Mouse (Mus musculus): ENCODE measurements around the gene Zdhhc14.
"Not testable (repeated sequence)": the region's sequence is repeated elsewhere in the genome, so short reads cannot be mapped to it uniquely, and the experiment has no call there.

Gene Zdhhc14

GRCm38 (mm10) chr17:5607352-5607751 is 115.0 kb downstream of the Zdhhc14 start:
- peak; percentile 43 for DNase-seq (ENCODE audit: low spot score)

DNA sequence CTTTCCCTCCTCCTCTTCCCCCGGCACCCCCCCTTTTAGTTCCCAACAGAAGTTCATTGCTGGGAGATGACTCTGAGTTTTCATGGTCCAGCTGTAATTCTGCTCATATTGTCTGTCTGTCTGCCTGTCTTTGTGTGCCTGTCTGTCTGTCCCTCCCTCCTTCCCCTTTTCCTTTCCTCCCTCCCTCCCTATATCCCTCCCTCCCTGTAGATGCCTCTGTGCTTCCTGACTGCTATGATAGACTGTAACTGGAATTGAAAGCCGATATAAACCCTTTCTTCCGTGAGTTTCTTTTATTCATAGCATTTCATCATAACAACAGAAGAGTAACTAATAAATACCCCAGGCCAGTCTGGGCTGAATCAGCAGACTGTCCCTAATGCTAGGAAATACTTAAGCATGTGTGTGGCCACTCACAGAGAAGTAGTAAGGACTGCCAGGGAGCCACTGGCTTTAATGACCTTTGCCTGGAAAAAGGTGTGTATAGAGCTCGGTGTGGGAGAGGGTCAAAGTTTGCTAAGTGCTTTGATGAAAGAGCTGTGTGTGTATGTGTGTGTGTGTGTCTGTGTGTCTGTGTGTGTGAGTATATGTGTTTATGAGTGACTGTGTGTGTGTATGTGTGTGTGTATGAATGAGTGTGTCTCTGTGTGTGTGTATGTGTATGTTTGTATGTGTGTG is 117.7 kb downstream of the Zdhhc14 start:
- DNase-seq (ENCODE audit: low spot score) = no peak

- no peak for DNase-seq (ENCODE audit: low spot score)
These were observed 119.9 kb downstream of the Zdhhc14 start for GRCm38 (mm10) chr17:5612236-5612635.

DNA sequence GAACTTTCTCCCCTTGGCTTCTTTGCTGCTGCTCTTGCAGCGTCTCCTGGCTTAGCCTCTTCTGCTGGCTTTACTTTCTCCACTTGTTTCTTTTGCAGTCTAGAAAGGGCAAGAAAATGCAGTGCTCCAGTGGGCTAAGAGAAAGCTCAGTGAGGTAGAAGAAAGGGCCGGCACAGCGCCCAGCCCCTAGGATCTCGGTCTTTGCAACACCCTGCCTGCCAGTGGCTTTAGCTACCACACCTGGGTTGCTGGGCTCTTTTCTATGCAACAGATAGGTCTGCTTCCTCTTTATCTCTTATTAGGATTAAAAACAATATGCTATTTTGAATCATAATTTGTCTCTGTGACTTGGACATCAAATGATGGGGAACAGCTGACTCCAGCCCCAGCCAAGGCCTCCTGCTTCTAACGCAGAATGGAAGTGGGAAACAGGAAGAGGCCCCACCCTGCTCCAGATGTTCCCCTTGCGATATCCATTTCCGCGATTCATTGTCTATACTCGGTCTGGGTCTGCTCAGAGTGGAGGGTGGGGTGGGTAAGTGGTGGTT is 122.5 kb downstream of the Zdhhc14 start:
- no peak for DNase-seq (ENCODE audit: low spot score)

DNA sequence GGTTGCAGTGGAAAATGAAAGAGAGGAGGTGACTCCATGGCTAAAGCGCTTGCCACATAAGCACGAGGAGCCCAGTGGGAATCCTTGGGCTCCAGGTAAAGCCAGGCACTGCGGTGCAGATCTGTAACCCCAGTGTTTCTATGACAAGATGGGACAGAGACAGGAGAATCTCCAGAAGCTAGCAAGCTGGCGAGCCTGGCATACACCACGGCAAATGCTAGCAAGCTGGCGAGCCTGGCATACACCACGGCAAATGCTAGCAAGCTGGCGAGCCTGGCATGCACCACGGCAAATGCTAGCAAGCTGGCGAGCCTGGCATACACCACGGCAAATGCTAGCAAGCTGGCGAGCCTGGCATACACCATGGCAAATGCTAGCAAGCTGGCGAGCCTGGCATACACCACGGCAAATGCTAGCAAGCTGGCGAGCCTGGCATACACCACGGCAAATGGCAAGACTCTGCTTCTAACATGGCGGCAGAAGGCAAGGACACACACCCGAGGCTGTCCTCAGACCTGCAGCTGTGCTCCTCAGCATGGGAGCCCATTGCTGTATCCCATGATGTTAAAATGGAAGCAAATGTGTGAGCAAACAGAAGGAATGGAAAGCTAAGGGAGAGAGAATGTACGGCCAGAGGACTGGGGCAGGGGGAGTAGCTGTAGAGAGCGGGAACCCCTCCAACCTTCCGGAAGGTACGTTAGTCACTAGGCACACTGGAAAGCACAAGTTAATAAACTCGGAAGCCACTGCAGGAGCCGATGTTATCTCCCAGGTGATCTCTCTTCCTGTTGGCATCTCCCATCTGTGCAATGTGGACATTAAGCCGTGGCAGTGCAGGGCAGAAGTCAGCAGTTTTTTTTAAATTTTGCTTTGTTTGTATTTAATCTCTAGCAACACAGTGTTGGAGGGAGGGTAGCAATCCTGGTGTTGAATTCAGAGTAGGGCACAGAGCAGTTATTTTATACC is 129.6 kb downstream of the Zdhhc14 start:
- no peak for DNase-seq (ENCODE audit: low spot score)

DNA sequence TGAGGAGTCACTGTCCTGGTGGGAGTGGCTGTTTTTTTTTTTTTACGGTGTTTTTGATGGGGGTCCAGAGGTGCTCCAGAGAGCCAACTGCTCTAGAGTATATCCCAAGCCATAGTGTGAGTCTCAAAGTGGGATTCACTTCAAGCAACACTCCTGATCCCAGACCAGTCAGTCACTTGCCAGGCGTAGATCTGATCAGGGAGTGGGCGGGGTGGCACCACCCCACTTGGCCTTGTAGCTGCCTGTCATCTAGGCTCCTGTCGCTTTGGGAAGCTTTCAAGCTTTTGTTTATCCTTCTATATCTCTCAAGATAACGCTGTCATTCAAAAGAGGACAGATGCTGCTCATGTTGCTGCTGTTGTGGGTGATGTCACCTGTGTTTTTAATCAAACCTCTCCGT is 130.4 kb downstream of the Zdhhc14 start:
- DNase-seq (ENCODE audit: low spot score) = no peak

DNA sequence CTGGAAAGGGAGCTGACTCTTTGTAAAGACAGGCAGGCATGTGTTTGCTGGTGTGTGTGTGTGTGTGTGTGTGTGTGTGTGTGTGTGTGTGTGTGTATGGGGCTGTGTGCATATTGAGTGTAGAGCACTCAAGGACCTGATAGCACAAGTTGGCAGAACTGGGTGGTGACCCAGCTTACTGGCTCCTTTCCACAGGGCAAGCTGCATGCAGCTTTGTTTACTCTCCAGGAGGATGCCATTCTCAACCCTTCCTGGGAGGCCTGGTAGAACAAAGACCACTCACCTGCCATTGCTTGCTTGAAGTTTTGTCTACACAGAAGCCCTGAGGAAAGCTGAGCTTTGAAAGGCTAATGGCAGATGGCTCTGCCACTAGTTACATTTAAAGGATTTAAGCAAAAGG is 130.8 kb downstream of the Zdhhc14 start:
- no peak for DNase-seq (ENCODE audit: low spot score)

DNA sequence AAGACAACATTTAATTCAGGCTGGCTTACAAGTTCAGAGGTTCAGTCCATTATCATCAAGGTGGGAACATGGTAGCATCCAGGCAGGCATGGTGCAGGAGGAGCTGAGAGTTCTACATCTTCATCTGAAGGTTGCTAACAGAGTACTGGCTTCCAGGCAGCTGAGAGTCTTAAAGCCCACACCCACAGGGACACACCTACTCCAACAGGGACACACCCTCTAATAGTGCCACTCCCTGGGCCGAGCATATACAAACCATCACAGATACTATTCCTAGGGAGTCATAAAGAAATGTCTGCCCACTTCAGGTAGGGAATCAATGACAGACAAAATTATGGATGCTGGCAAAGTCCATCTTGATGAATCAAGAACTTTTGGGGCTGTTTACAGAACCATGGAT is 132.5 kb downstream of the Zdhhc14 start:
- not testable (repeated sequence) for DNase-seq (ENCODE audit: low spot score)

GRCm38 (mm10) chr17:5626402-5626801 is 134.0 kb downstream of the Zdhhc14 start:
- no peak for DNase-seq (ENCODE audit: low spot score)

DNA sequence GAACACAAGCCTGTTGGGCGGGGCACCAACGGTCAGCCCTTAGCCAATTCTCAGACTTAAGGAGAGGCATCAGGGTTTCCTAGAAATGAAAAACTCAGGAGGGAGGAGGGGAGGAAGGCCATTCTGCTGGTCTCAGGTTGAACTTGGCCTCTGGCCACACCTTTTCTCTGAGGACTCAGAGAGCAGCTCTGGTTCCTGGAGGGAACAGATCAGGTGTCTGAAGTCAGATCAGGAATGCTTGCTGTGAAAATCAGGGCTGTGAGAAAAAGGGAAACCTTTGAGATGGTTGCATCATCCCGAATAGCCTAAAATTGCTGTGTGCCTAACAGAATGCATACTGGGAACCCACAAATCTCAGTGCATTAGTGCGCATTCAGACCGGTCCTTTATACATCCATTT is 135.3 kb downstream of the Zdhhc14 start:
- no peak for DNase-seq (ENCODE audit: low spot score)

- no peak for DNase-seq (ENCODE audit: low spot score)
These were observed 137.3 kb downstream of the Zdhhc14 start for GRCm38 (mm10) chr17:5629651-5630050.

DNA sequence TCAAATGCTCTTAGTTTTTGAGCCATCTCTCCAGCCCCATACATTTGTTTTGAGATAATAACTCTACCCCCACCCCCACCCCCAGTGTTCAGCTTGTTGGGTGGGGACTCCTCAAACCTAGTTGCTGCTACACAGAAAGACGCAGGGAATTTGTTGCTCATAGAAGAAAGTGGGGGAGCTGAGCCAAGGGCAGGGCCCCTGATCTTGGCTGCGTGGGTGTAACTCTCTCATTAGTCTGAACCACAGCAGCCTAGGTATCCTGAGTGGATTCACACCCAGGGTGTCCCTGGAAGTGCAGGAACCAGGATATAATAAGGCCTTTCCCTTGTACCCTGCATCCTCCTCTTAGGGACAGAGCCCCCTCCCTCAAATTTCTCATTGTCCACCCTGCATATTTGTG is 142.9 kb downstream of the Zdhhc14 start:
- no peak for DNase-seq (ENCODE audit: low spot score)

DNA sequence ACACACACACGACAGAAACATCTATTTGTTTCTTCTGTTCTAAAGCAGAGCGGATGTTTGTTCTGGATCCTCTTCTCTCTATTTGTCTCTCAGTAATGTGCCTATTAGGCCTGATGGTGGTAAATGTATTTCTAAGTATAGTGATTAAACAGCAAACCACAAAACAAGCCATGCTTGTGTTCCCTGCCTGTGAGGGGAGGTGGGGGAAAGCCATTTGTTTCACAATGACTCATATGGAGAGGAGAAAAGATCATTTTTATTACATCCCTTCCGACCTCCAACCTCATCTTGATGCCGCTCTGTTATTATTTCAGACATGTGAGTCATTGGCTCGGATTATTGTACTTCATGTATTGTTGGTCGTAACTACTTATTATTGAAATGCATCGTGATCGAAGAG is 149.1 kb downstream of the Zdhhc14 start:
- DNase-seq (ENCODE audit: low spot score) = no peak

DNA sequence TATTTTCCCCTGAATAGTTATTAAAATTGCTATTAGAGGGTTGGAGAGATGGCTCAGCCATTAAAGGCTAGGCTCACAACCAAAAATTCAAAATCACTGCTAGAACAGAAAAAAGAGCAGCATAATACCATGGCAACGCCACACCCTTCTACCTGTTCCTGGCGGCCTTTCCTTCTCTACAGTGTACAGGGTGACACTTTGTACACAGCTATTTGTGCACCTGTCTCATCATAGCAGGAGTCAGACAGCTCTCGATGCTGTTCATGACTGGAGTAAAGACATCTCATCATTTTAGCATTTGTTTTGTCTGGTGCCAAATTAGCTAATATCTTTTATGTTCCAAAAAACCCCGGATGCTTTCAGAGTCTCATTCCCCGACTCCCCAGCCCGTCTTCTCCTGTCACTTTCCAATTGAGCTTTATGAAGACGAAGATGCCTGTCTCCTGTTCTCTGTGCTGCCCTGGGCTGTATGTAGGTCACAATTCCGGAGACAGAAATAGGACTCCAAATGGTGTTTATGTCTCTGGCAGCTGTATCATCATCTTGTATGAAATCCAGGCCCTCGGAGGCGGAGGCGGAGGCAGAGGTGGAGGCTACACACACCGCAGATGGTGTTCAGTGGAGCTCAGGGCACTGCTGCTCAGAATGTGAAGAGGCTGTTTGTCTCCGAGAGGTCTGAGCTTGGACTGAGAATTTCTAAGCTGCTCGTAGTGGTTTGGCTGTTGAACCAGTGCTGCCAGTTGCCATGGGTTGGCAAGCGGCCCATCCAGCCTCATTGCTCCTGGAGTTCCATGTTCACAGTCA is 150.8 kb downstream of the Zdhhc14 start:
- DNase-seq (ENCODE audit: low spot score) = peak; percentile 82

DNA sequence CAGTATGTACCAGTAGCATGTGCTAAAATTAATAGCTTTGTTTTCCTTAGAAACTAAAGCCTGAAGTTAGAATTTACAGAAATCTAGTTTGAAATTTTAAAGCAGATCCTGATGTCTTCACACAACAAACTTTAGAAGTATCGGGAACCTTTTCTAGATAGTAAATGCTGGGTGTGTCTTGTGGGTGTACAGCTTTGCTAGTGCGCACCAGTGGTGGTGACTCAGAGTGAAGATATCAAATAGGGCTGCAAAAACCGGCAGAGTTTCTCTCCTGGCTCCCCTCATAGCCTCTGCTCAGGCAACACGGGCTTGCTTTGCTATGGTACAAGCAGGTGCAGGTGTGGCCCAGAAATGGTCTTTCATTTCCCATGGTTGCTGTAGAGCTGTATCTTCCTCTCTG is 157.8 kb downstream of the Zdhhc14 start:
- no peak for DNase-seq (ENCODE audit: low spot score)

DNA sequence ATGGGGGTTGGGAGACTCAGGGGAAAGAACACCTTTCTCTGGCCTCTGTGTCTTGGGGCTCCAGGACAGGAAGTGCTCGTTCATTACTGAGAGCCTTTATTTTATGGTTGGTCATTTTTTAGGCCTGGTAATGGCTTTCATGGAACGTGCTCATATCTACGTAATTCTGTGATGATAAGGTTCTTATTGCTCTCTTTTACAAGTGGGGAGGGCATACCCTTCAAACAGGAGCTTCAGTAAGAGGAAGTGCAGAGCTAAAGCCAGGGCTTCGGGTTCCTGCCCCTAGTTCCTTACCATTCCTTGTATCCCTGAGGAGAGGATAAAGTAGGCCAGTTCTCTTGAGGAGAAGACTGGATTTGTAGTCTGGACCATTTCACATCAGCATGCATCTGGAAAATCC is 158.3 kb downstream of the Zdhhc14 start:
- DNase-seq (ENCODE audit: low spot score) = no peak

GRCm38 (mm10) chr17:5651551-5651950 is 159.2 kb downstream of the Zdhhc14 start:
- no peak for DNase-seq (ENCODE audit: low spot score)

- DNase-seq (ENCODE audit: low spot score) = no peak
These were observed 161.6 kb downstream of the Zdhhc14 start for GRCm38 (mm10) chr17:5653981-5654380.

DNA sequence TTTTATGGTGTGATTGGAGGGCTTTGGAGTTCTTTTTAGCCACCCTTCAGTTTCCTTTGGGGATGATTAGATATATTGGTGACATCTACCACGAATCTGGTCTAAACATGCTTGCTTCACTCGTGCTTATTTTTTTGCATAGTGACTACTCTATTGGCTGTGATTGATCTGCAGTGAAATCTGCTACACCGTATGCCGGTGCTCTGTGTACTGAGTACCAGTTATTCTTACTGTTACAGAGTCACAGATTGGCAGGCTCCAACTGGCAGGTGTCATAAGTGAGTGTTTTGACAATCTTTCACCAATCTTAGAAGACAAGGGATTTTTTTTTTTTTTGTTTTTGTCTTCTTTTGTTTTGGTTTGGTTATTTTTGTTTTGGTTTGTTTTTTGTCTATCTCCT is 163.2 kb downstream of the Zdhhc14 start:
- DNase-seq (ENCODE audit: low spot score) = no peak

GRCm38 (mm10) chr17:5660317-5661080 is 168.1 kb downstream of the Zdhhc14 start:
- DNase-seq (ENCODE audit: low spot score) = no peak

- no peak for DNase-seq (ENCODE audit: low spot score)
These were observed 174.3 kb downstream of the Zdhhc14 start for GRCm38 (mm10) chr17:5666652-5667051.
